Mouse (Mus musculus) liver, embryonic 15.5 days (tissue): ENCODE data around the gene Tmem92. TPM values are rescaled to one million over a fixed set of nuclear protein-coding genes. Genes with fewer than 3 reads are reported as not detected.

Experiments used
- ATAC-seq: fragments of 200-750 bp; cut with Nextera tagmentation; 2 replicates; pipeline ENCODE4 v1.8.0; 2017; ENCODE audit warnings: moderate number of reproducible peaks, mild to moderate bottlenecking, moderate library complexity; ENCODE audit not compliant: insufficient read depth
- H3K27ac ChIP-seq: fragments of 300-500 bp; sonication (generic); replicated peaks from 2 replicates; pipeline ENCODE4 v1.5.1; 2015; ENCODE audit warnings: mild to moderate bottlenecking, inconsistent platforms
- H3K27me3 ChIP-seq: fragments of 300-500 bp; sonication (generic); 2 replicates; pipeline ENCODE4 v1.6.1; 2015; ENCODE audit warnings: mild to moderate bottlenecking, inconsistent platforms
- H3K36me3 ChIP-seq: fragments of 300-500 bp; sonication (generic); replicated peaks from 2 replicates; pipeline ENCODE4 v1.6.1; 2015; ENCODE audit warnings: moderate library complexity, mild to moderate bottlenecking, inconsistent platforms
- H3K4me1 ChIP-seq: fragments of 300-500 bp; sonication (generic); replicated peaks from 2 replicates; pipeline ENCODE4 v1.6.1; 2015; ENCODE audit warnings: inconsistent platforms
- H3K4me2 ChIP-seq: fragments of 300-500 bp; sonication (generic); 2 replicates; pipeline ENCODE4 v1.6.1; 2015; ENCODE audit warnings: moderate library complexity, mild to moderate bottlenecking, inconsistent platforms
- H3K4me3 ChIP-seq: fragments of 300-500 bp; sonication (generic); replicated peaks from 2 replicates; pipeline ENCODE4 v1.5.1; 2015; ENCODE audit warnings: mild to moderate bottlenecking, inconsistent platforms
- H3K9ac ChIP-seq: fragments of 300-500 bp; sonication (generic); 2 replicates; pipeline ENCODE4 v1.6.1; 2015; ENCODE audit warnings: moderate library complexity, mild to moderate bottlenecking, inconsistent platforms
- H3K9me3 ChIP-seq: fragments of 300-500 bp; sonication (generic); replicated peaks from 2 replicates; pipeline ENCODE4 v1.6.1; 2016; ENCODE audit warnings: inconsistent platforms
- WGBS: fragments of 180-500 bp; shearing (Covaris S2); methylation state at CpG from one replicate; pipeline ENCODE4 v1.1.7; 2015; ENCODE audit warnings: mixed read lengths; ENCODE audit not compliant: insufficient replicate concordance; 5-methylcytosine and 5-hydroxymethylcytosine counted together
- polyA plus RNA-seq: library from polyadenylated mRNA; unstranded; fragments of >200 nt; fragmentation: Nextera tagmentation; extraction: Ambion mirVana; gene quantifications from 2 replicates; pipeline ENCODE4 v1.2.1, GENCODE M21; 2015

Gene Tmem92
- polyA plus RNA-seq, 1 experiment from 2014 or later: not detected

GRCm38 (mm10) chr11:94762281-94762680 lies 20.2 kb downstream of the Tmem92 start:
- WGBS: 78% methylated on average over 1 of the region's 1 CpGs
- Histone ChIP-seq H3K4me1 (no peaks in the 10 kb centered on the region), H3K9me3 (no peaks in the 10 kb centered on the region), H3K9ac (no peak overlapping the region), H3K27me3 (no peaks in the 10 kb centered on the region), H3K4me3 (no peak overlapping the region), H3K4me2 (no peak overlapping the region), H3K36me3 (no peaks in the 10 kb centered on the region), H3K27ac (no peak overlapping the region)
- no peak for ATAC-seq

GRCm38 (mm10) chr11:94760799-94761198 lies 21.7 kb downstream of the Tmem92 start:
- no peaks in the 10 kb centered on the region for H3K9me3 ChIP-seq
- no peaks in the 10 kb centered on the region for H3K4me1 ChIP-seq
- H3K4me3 ChIP-seq: no peak overlapping the region
- ATAC-seq: no peak
- no peaks in the 10 kb centered on the region for H3K27me3 ChIP-seq
- no peak overlapping the region for H3K9ac ChIP-seq
- no peak overlapping the region for H3K4me2 ChIP-seq
- WGBS: 49% methylated on average over 7 of the region's 7 CpGs
- no peaks in the 10 kb centered on the region for H3K36me3 ChIP-seq
- H3K27ac ChIP-seq: no peak overlapping the region

DNA sequence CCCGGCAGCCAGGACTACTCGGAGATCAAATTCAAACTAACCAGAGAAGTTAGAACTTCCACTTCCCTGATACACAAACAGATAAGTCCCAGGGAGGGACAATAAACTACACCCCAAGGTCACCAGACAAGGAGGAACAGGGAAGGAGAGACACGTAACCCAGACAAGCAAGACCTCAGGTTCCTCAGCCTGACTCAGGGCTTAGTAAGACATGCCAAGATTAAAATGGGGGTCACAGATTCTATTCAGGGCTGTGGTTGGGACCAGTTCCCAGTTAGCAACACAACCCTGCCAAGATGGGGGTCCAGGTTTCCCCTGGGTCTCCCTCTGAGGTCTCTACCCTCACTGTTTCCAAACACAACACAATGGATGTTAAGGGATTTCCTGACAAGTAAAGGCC lies 22.1 kb downstream of the Tmem92 start:
- H3K9ac ChIP-seq: no peak overlapping the region
- no peaks in the 10 kb centered on the region for H3K4me1 ChIP-seq
- no peak overlapping the region for H3K4me3 ChIP-seq
- no peaks in the 10 kb centered on the region for H3K27me3 ChIP-seq
- no peak overlapping the region for H3K27ac ChIP-seq
- WGBS: 34% methylated on average over 3 of the region's 3 CpGs
- no peaks in the 10 kb centered on the region for H3K36me3 ChIP-seq
- H3K4me2 ChIP-seq: no peak overlapping the region
- ATAC-seq: no peak
- no peaks in the 10 kb centered on the region for H3K9me3 ChIP-seq

DNA sequence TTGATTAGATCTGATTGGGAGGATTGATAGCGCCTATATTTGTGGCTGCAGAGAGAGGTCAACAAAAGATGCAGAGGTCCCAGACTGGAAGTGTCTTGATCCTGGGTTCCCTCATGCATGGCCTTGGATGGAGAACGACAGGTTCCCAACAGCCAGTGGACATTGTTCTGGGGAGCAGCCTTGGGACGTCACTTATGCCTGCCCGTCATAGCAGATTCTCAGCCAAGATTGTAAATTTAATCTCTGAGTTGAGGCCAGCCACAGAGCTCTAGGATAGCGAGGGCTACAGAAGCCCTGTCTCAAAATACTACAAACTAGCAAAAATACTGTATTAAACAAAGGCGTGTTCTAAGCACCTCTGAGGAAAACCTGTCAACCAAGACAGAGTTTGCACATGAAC lies 22.6 kb downstream of the Tmem92 start:
- Histone ChIP-seq H3K9ac (no peak overlapping the region), H3K4me2 (no peak overlapping the region), H3K27me3 (no peaks in the 10 kb centered on the region), H3K9me3 (no peaks in the 10 kb centered on the region), H3K4me1 (no peaks in the 10 kb centered on the region), H3K36me3 (no peaks in the 10 kb centered on the region), H3K27ac (no peak overlapping the region), H3K4me3 (no peak overlapping the region)
- ATAC-seq: no peak
- WGBS: 54% methylated on average over 6 of the region's 6 CpGs

DNA sequence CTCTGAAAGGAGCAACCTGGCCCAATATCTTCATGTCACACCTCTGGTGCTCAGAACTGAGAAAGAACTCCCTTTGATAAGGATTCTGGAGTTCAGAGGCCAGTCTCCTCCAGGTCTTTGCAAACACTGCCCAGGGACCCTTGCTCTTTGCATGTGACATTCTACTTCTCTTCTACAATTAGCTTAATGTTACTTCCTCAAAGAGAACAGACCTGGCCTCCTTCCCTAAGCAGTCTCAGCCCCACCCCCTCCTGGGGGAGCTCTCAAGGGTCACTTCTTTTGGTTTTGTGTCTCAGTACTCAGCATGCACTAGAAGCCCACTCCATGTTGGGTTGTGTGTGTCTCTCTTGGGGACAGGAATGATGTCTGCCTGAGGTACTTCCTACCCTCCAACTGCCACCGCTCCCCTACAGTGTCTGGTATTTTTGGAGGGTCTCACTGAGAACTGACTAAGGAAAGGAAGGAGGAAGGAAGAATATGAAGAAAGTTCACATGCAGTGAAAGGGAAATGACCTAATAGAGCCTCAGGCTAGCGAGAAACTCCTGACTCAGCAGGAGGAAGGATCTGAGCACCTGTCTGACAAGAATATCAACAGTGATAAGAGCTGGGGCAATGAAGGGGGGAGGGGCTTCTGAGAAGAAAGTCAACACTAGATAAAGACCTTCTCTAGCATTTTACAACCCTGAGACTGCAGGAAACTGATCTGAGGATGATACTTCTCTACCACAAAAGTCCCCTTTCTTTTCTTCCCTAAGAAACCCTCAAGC lies 29.4 kb downstream of the Tmem92 start:
- WGBS: 6% methylated on average over 2 of the region's 2 CpGs
- Histone ChIP-seq H3K4me1 (no peaks in the 10 kb centered on the region), H3K9me3 (no peaks in the 10 kb centered on the region), H3K4me3 (no peak overlapping the region), H3K36me3 (no peaks in the 10 kb centered on the region), H3K27ac (no peak overlapping the region), H3K9ac (no peak overlapping the region), H3K27me3 (no peaks in the 10 kb centered on the region), H3K4me2 (no peak overlapping the region)
- no peak for ATAC-seq

- 66% methylated on average over 29 of the region's 29 CpGs for WGBS
- no peak for ATAC-seq
These were observed 40.7 kb downstream of the Tmem92 start, which contains the start of gene Cdc34b for GRCm38 (mm10) chr11:94741732-94742272. Gene Cdc34b, plus strand, starts transcription at chr11:94741782.

DNA sequence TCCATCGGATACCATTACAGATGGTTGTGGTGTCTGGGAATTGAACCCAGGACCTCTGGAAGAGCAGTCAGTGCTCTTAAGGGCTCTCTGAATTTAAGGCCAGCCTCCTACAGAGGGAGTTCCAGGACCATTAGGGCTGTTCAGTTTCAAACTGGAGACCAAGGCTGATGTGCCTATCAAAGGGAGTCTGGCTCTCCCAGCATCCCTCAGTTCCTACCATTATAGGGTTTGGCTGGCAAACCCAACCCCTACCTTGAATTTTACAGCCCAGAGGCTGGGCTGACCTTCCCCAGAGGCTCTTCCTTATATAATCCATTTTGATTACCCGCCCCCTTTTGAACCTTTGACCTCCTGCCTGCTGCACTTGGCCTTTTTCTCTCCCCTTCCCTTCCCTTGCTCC lies 46.8 kb downstream of the Tmem92 start:
- H3K4me3 ChIP-seq: no peak overlapping the region
- H3K4me2 ChIP-seq: no peak overlapping the region
- no peak for ATAC-seq
- no peak overlapping the region for H3K9ac ChIP-seq
- H3K27ac ChIP-seq: no peak overlapping the region
- H3K4me1 ChIP-seq: no peaks in the 10 kb centered on the region
- H3K36me3 ChIP-seq: no peaks in the 10 kb centered on the region
- 52% methylated on average over 2 of the region's 2 CpGs for WGBS
- H3K9me3 ChIP-seq: no peaks in the 10 kb centered on the region
- no peaks in the 10 kb centered on the region; the same call in none of the 2 replicates for H3K27me3 ChIP-seq

More at GRCm38 (mm10) chr11:94741732-94742272, 40.7 kb downstream of the Tmem92 start, which contains the start of gene Cdc34b:
- Histone ChIP-seq H3K27me3 (no peaks in the 10 kb centered on the region; the same call in none of the 2 replicates), H3K4me3 (no peak within 1 kb of the TSS), H3K4me2 (no peak within 1 kb of the TSS), H3K27ac (no peak within 1 kb of the TSS), H3K9ac (no peak within 1 kb of the TSS), H3K36me3 (no peaks in the 10 kb centered on the region), H3K4me1 (no peaks in the 10 kb centered on the region), H3K9me3 (no peaks in the 10 kb centered on the region)

- ATAC-seq: no peak
- WGBS: 36% methylated on average over 8 of the region's 8 CpGs
- H3K9ac ChIP-seq: no peak overlapping the region
- no peak overlapping the region for H3K4me3 ChIP-seq
- H3K27me3 ChIP-seq: no peaks in the 10 kb centered on the region; the same call in 1 of the 2 replicates
- no peaks in the 10 kb centered on the region for H3K9me3 ChIP-seq
- H3K27ac ChIP-seq: no peak overlapping the region
- no peaks in the 10 kb centered on the region for H3K4me1 ChIP-seq
- no peak overlapping the region for H3K4me2 ChIP-seq
- H3K36me3 ChIP-seq: no peaks in the 10 kb centered on the region
These were observed 49.7 kb downstream of the Tmem92 start for GRCm38 (mm10) chr11:94732773-94733172.

GRCm38 (mm10) chr11:94731229-94731628 lies 51.3 kb downstream of the Tmem92 start:
- WGBS: 72% methylated on average over 12 of the region's 12 CpGs
- Histone ChIP-seq H3K9me3 (no peaks in the 10 kb centered on the region), H3K36me3 (no peaks in the 10 kb centered on the region), H3K27ac (no peak overlapping the region), H3K27me3 (no peaks in the 10 kb centered on the region), H3K4me3 (no peak overlapping the region), H3K9ac (no peak overlapping the region), H3K4me1 (no peaks in the 10 kb centered on the region), H3K4me2 (no peak overlapping the region)
- no peak for ATAC-seq

- H3K9ac ChIP-seq: no peak overlapping the region
- WGBS: 24% methylated on average over 5 of the region's 5 CpGs
- H3K4me3 ChIP-seq: no peak overlapping the region
- no peaks in the 10 kb centered on the region for H3K36me3 ChIP-seq
- H3K4me1 ChIP-seq: no peaks in the 10 kb centered on the region
- no peak for ATAC-seq
- no peaks in the 10 kb centered on the region for H3K9me3 ChIP-seq
- no peak overlapping the region for H3K27ac ChIP-seq
- H3K27me3 ChIP-seq: no peaks in the 10 kb centered on the region
- H3K4me2 ChIP-seq: no peak overlapping the region
These were observed 52.2 kb downstream of the Tmem92 start for GRCm38 (mm10) chr11:94730261-94730660.

- Histone ChIP-seq H3K4me2 (no peak overlapping the region), H3K9ac (no peak overlapping the region), H3K27me3 (no peaks in the 10 kb centered on the region), H3K9me3 (no peaks in the 10 kb centered on the region), H3K4me3 (no peak overlapping the region), H3K27ac (no peak overlapping the region), H3K36me3 (no peaks in the 10 kb centered on the region), H3K4me1 (no peaks in the 10 kb centered on the region)
- WGBS: 16% methylated on average over 4 of the region's 4 CpGs
- no peak for ATAC-seq
These were observed 52.9 kb downstream of the Tmem92 start for GRCm38 (mm10) chr11:94729565-94729964.
